Mouse (Mus musculus) forebrain, embryonic 15.5 days (tissue): ENCODE results near the gene Dlg1. TPM values are rescaled to one million over a fixed set of nuclear protein-coding genes. Genes with fewer than 3 reads are reported as not detected.

Experiments
- ATAC-seq: fragments of 200-750 bp; cut with Nextera tagmentation; replicated peaks from 2 replicates; pipeline ENCODE4 v1.8.0; 2017; ENCODE audit warnings: mild to moderate bottlenecking, moderate TSS enrichment, moderate library complexity
- H3K27ac ChIP-seq: fragments of 300-500 bp; sonication (generic); replicated peaks from 2 replicates; pipeline ENCODE4 v1.5.1; 2015; ENCODE audit warnings: mild to moderate bottlenecking, inconsistent platforms
- H3K27me3 ChIP-seq: fragments of 300-500 bp; sonication (generic); 2 replicates; pipeline ENCODE4 v1.6.1; 2015; ENCODE audit warnings: inconsistent platforms
- H3K36me3 ChIP-seq: fragments of 300-500 bp; sonication (generic); 2 replicates; pipeline ENCODE4 v1.6.1; 2015; ENCODE audit warnings: mild to moderate bottlenecking, inconsistent platforms
- H3K4me1 ChIP-seq: fragments of 300-500 bp; sonication (generic); 2 replicates; pipeline ENCODE4 v1.6.1; 2015; ENCODE audit warnings: inconsistent platforms
- H3K4me2 ChIP-seq: fragments of 300-500 bp; sonication (generic); replicated peaks from 2 replicates; pipeline ENCODE4 v1.6.1; 2015; ENCODE audit warnings: mild to moderate bottlenecking, inconsistent platforms
- H3K4me3 ChIP-seq: fragments of 300-500 bp; sonication (generic); 2 replicates; pipeline ENCODE4 v1.5.1; 2015; ENCODE audit warnings: mild to moderate bottlenecking, inconsistent platforms
- H3K9ac ChIP-seq: fragments of 300-500 bp; sonication (generic); replicated peaks from 2 replicates; pipeline ENCODE4 v1.6.1; 2015; ENCODE audit warnings: mild to moderate bottlenecking, inconsistent platforms
- H3K9me3 ChIP-seq: fragments of 300-500 bp; sonication (generic); 2 replicates; pipeline ENCODE4 v1.6.1; 2016; ENCODE audit warnings: inconsistent platforms
- WGBS: fragments of 180-500 bp; shearing (Covaris S2); methylation state at CpG from one replicate; pipeline ENCODE4 v1.1.7; 2015; ENCODE audit warnings: mixed read lengths; 5-methylcytosine and 5-hydroxymethylcytosine counted together
- polyA plus RNA-seq: library from polyadenylated mRNA; unstranded; fragments of >200 nt; fragmentation: Nextera tagmentation; extraction: Ambion mirVana; gene quantifications from 2 replicates; pipeline ENCODE4 v1.2.1, GENCODE M21; 2015

Gene Dlg1
- polyA plus RNA-seq, 1 experiment from 2014 or later: 20.9 TPM

- H3K4me1 ChIP-seq: peaks cover 10% of the 10 kb centered on the region
- no peaks in the 10 kb centered on the region for H3K27me3 ChIP-seq
- H3K27ac ChIP-seq: no peak overlapping the region
- no peak overlapping the region for H3K4me3 ChIP-seq
- no peak overlapping the region for H3K9ac ChIP-seq
- no peaks in the 10 kb centered on the region for H3K9me3 ChIP-seq
- 58% methylated on average over 6 of the region's 6 CpGs for WGBS
- no peak overlapping the region for H3K4me2 ChIP-seq
- H3K36me3 ChIP-seq: no peaks in the 10 kb centered on the region
- ATAC-seq: no peak
These were observed 4.5 kb upstream of the Dlg1 start for GRCm38 (mm10) chr16:31658539-31659334.

GRCm38 (mm10) chr16:31659453-31659852 is 3.8 kb upstream of the Dlg1 start:
- no peaks in the 10 kb centered on the region for H3K36me3 ChIP-seq
- no peak overlapping the region for H3K4me3 ChIP-seq
- peaks cover 10% of the 10 kb centered on the region for H3K4me1 ChIP-seq
- no peaks in the 10 kb centered on the region for H3K27me3 ChIP-seq
- WGBS: 72% methylated on average over 5 of the region's 5 CpGs
- H3K9ac ChIP-seq: no peak overlapping the region
- H3K27ac ChIP-seq: no peak overlapping the region
- no peak overlapping the region for H3K4me2 ChIP-seq
- no peaks in the 10 kb centered on the region for H3K9me3 ChIP-seq
- ATAC-seq: no peak

DNA sequence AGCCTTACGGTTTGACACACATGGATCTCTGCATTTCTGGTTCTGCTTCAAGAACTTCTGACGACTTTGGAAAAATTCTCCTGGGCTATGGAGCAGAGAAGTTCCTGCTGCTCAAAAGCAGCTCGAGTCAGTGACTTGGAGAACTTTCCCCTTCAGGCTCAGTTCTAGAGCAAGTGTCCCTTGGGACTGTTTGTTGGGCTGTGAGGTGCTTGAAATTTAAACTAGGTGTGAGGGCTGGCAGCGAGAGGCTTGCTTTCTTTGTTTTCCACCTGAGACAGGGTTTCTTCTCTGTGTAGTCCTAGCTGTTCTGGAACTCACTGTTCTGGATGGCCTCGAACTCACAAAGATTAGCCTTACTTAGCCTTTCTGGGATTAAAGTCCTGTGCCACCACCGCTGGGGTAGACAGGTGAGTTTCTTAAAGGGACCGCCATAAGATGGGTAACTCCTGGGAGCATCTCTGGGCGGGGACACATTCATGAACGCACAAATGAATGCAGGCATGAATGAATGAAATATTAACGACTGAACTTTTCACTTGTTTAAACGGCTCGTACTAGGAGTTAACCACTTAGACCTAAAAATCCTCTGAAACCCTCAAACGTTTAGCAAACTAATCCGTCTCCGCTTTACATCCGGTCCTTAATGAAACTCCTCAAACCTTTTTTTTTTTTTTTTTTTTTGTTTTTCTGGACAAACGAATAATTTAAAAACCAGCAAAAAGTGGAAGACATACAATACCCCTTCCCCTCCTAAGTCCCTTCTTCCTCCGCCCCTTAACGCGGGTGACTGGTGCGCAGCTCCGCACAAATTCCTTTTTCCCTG is 476 bp upstream of the Dlg1 start:
- 13% methylated on average over 22 of the region's 22 CpGs for WGBS
- Histone ChIP-seq H3K4me3 (peak overlapping the region; percentile 100), H3K9me3 (no peaks in the 10 kb centered on the region), H3K36me3 (no peaks in the 10 kb centered on the region; the same call in 1 of the 2 replicates), H3K27ac (peak overlapping the region; percentile 94; the same call in 1 of the 2 replicates), H3K4me1 (peaks cover 33% of the 10 kb centered on the region), H3K9ac (peak overlapping the region; percentile 85), H3K4me2 (peak overlapping the region; percentile 94), H3K27me3 (no peaks in the 10 kb centered on the region)
- no peak for ATAC-seq

DNA sequence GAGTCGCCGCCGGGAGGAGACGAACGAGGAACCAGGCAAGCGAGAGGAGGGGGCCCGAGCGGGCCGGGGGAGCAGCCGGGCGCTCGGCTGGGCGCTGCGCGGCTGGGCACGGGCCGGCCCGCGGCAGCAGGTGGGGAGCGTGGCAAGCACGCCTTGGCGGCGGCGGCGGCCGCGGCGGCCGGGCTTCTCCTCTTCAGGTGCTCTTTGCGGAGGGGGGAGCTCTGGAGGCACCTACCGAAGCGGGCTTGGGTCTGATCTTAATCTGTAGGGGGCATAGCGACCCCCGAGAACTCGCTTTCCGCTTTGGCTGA is 999 bp downstream of the Dlg1 start:
- Histone ChIP-seq H3K27me3 (no peaks in the 10 kb centered on the region), H3K9ac (peak overlapping the region; percentile 85), H3K9me3 (no peaks in the 10 kb centered on the region), H3K4me3 (peak overlapping the region; percentile 100), H3K4me1 (peaks cover 29% of the 10 kb centered on the region), H3K36me3 (no peaks in the 10 kb centered on the region; the same call in 1 of the 2 replicates), H3K4me2 (peak overlapping the region; percentile 94), H3K27ac (peak overlapping the region; percentile 94)
- peak; percentile 82 for ATAC-seq
- WGBS: under 1% methylated on average over 36 of the region's 36 CpGs

DNA sequence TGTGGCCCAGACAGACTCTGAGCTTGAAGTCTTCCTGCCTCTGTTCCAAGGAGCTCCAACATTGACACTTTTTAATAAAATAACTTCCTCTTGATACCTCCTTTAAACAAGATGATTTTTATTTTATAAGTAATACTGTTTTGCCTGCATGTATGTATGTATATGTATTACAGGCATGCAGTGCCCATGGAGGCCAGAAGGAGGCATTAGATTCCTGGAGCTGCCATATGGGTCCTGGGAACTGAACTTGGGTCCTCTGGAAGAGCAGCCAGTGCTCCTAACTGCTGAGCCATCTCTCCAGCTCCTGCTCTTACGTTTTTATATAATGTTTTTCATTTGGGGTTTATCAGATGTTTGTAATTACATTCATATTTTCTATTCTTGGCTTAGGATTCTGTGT is 9.0 kb downstream of the Dlg1 start:
- no peak overlapping the region for H3K4me2 ChIP-seq
- H3K27me3 ChIP-seq: no peaks in the 10 kb centered on the region
- no peaks in the 10 kb centered on the region for H3K36me3 ChIP-seq
- H3K9ac ChIP-seq: no peak overlapping the region
- H3K4me3 ChIP-seq: no peak overlapping the region
- no peak for ATAC-seq
- H3K9me3 ChIP-seq: no peaks in the 10 kb centered on the region
- H3K4me1 ChIP-seq: peaks cover 5% of the 10 kb centered on the region; the same call in 1 of the 2 replicates
- H3K27ac ChIP-seq: no peak overlapping the region
- WGBS: 92% methylated on average over 1 of the region's 1 CpGs

- Histone ChIP-seq H3K27me3 (no peaks in the 10 kb centered on the region), H3K9ac (no peak overlapping the region), H3K9me3 (no peaks in the 10 kb centered on the region), H3K36me3 (no peaks in the 10 kb centered on the region), H3K4me1 (no peaks in the 10 kb centered on the region), H3K27ac (no peak overlapping the region), H3K4me2 (no peak overlapping the region), H3K4me3 (no peak overlapping the region)
- no peak for ATAC-seq
- 93% methylated on average over 4 of the region's 4 CpGs for WGBS
These were observed 14.2 kb downstream of the Dlg1 start for GRCm38 (mm10) chr16:31677463-31677862.

DNA sequence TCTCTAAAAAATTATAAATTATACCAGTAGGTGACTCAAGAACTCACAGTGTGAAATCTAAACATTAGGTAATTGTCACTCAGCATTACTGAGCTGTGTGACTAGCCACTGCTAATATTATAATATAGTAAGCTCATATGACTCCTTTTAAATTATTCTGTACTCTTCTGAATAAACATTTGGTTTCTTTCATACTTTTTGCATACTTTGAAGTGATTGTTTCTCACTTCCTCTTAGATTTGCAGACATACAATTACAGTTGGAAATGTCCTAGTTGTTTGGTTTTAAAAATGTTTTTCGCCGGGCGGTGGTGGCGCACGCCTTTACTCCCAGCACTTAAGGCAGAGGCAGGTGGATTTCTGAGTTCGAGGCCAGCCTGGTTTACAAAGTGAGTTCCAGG is 19.0 kb downstream of the Dlg1 start:
- no peaks in the 10 kb centered on the region for H3K27me3 ChIP-seq
- no peaks in the 10 kb centered on the region for H3K4me1 ChIP-seq
- WGBS: 89% methylated on average over 6 of the region's 6 CpGs
- H3K4me2 ChIP-seq: no peak overlapping the region
- ATAC-seq: no peak
- no peak overlapping the region for H3K4me3 ChIP-seq
- no peak overlapping the region for H3K9ac ChIP-seq
- no peak overlapping the region for H3K27ac ChIP-seq
- 0 out of 2 replicates have a peak, but pooled peaks cover 3% of the 10 kb centered on the region for H3K36me3 ChIP-seq
- no peaks in the 10 kb centered on the region for H3K9me3 ChIP-seq

- ATAC-seq: no peak
- Histone ChIP-seq H3K4me1 (no peaks in the 10 kb centered on the region), H3K36me3 (0 out of 2 replicates have a peak, but pooled peaks cover 3% of the 10 kb centered on the region), H3K4me2 (no peak overlapping the region), H3K9me3 (no peaks in the 10 kb centered on the region), H3K9ac (no peak overlapping the region), H3K27ac (no peak overlapping the region), H3K4me3 (no peak overlapping the region), H3K27me3 (no peaks in the 10 kb centered on the region)
- WGBS: 82% methylated on average over 9 of the region's 9 CpGs
These were observed 20.6 kb downstream of the Dlg1 start for GRCm38 (mm10) chr16:31683670-31684430.

- WGBS: 80% methylated on average over 4 of the region's 4 CpGs
- Histone ChIP-seq H3K9ac (no peak overlapping the region), H3K27me3 (no peaks in the 10 kb centered on the region), H3K9me3 (no peaks in the 10 kb centered on the region), H3K36me3 (0 out of 2 replicates have a peak, but pooled peaks cover 3% of the 10 kb centered on the region), H3K4me3 (no peak overlapping the region), H3K4me2 (no peak overlapping the region), H3K4me1 (no peaks in the 10 kb centered on the region), H3K27ac (no peak overlapping the region)
- no peak for ATAC-seq
These were observed 21.5 kb downstream of the Dlg1 start for GRCm38 (mm10) chr16:31684771-31685170.

DNA sequence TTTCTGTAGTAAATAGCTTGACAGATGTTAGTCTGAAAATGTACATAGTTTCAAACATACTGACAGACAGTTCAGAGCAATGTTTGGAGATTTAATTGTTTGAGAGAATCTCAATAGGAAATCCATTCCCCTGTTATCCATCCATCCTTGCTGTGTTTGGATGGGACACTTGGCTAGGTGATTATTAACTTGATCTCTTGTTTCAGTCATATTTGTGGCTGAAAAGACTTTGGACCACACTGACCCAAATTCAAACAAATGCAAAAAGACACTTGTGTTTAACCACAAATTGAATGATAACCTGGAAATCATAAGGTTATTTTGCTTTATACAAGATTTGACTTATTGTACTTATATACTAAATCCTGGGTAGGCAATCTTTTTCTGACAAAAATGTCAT is 24.5 kb downstream of the Dlg1 start:
- no peak for ATAC-seq
- Histone ChIP-seq H3K4me2 (no peak overlapping the region), H3K9ac (no peak overlapping the region), H3K27me3 (no peaks in the 10 kb centered on the region), H3K4me3 (no peak overlapping the region), H3K27ac (no peak overlapping the region), H3K36me3 (0 out of 2 replicates have a peak, but pooled peaks cover 3% of the 10 kb centered on the region), H3K4me1 (no peaks in the 10 kb centered on the region), H3K9me3 (no peaks in the 10 kb centered on the region)

DNA sequence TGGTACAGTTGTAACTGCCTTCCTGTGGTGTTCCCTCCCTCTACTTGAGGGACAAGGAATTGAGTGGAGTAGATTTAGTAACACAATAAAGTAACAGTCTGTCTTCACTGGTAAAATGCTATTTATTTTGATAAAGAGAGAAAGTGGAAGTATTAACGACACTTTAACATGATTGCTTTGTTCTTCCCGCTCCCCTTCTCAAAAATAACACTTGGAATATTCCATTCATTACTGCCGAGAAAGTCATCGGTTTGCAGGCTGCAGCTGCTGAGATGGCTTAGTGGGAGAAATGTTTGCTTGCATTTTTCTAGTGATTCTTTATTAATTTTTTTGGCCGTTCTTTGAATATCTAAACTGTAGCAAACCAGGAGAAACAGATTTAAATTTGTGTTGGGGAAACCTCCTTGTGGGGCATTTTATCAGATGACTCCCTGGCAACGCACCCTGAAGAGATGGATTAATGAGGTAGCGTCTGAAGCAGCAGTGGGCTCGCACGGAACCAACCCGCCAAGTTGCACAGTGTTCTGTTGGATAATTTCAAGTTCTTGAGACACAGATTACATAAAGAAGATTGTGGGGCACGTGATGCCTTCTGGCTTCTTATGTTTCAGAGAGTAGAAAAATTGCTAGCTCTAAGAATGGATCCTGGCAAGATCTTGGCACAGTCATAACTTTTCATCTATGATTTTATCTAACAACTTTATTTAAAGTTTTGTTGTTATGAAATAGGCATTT is 32.2 kb downstream of the Dlg1 start:
- H3K4me3 ChIP-seq: peak overlapping the region; percentile 29
- no peaks in the 10 kb centered on the region for H3K27me3 ChIP-seq
- peak overlapping the region; percentile 4; the same call in 1 of the 2 replicates for H3K9ac ChIP-seq
- H3K36me3 ChIP-seq: no peaks in the 10 kb centered on the region
- peaks cover 25% of the 10 kb centered on the region for H3K4me1 ChIP-seq
- peak overlapping the region; percentile 59 for H3K27ac ChIP-seq
- 30% methylated on average over 11 of the region's 11 CpGs for WGBS
- no peaks in the 10 kb centered on the region for H3K9me3 ChIP-seq
- peak overlapping the region; percentile 38 for H3K4me2 ChIP-seq
- ATAC-seq: no peak
